In genomic region chr8:114504889-114505288, GRCm38 (mm10) we compare ENCODE assay signal across 11 mouse cellular contexts.
DNase-seq lines count a peak whose midpoint lies in the region; ATAC-seq lines count a peak whose summit lies in the region.
"Had no signal": no experiment of that assay in that cellular context is flagged by ENCODE, and none has a peak within 500 bp of the region (broad histone marks: within the 10 kb centered on the region; RNA-seq: fewer than 3 reads in every experiment).

No protein-coding gene starts in this region.

- 47% methylated on average over 11 of the region's 11 CpGs for WGBS in kidney, embryonic 15.5 days
- 59% methylated on average over 11 of the region's 11 CpGs for WGBS in hindbrain, embryonic 10.5 days
- 32% methylated on average over 11 of the region's 11 CpGs for WGBS in intestine, embryonic 14.5 days
- 36% methylated on average over 11 of the region's 11 CpGs for WGBS in midbrain, embryonic 15.5 days

- peak overlapping the region; percentile 6 for H3K4me2 ChIP-seq in kidney, embryonic 15.5 days
- H3K4me2 ChIP-seq in intestine, embryonic 14.5 days (ENCODE audit: low read length) = peak overlapping the region; percentile 32
- H3K4me2 ChIP-seq in midbrain, embryonic 15.5 days = peak overlapping the region; percentile 18

- H3K9ac ChIP-seq in kidney, embryonic 15.5 days = no peak overlapping the region
- H3K9ac ChIP-seq in intestine, embryonic 14.5 days (ENCODE audit: low read length) = no peak overlapping the region
- H3K9ac ChIP-seq in midbrain, embryonic 15.5 days = no peak overlapping the region
- H3K9ac ChIP-seq: liver, embryonic 14.5 days had no signal

- no peak for DNase-seq in kidney, adult 18-20 months
- DNase-seq in hindbrain, embryonic 10.5 days (ENCODE audit: low spot score) = no peak
- DNase-seq in intestine, embryonic 14.5 days (ENCODE audit: low spot score) = no peak
- no peak for DNase-seq in MN1 (ENCODE audit: low spot score)
- DNase-seq in layer of hippocampus, postnatal 36 days = no peak
- DNase-seq in urinary bladder, adult 18-20 months (ENCODE audit: low spot score in 2 of 2) = no peak
- DNase-seq: cerebellum, adult 18-20 months; right cerebral cortex, adult 18-20 months had no signal

- H3K9me3 ChIP-seq in kidney, embryonic 15.5 days (replicated peaks) = no peaks in the 10 kb centered on the region
- no peaks in the 10 kb centered on the region for H3K9me3 ChIP-seq in hindbrain, embryonic 10.5 days
- H3K9me3 ChIP-seq in intestine, embryonic 14.5 days (ENCODE audit: control insufficient read depth, low read length) = no peaks in the 10 kb centered on the region
- no peaks in the 10 kb centered on the region for H3K9me3 ChIP-seq in midbrain, embryonic 15.5 days

- no peaks in the 10 kb centered on the region for H3K36me3 ChIP-seq in kidney, embryonic 15.5 days
- no peaks in the 10 kb centered on the region for H3K36me3 ChIP-seq in hindbrain, embryonic 10.5 days
- no peaks in the 10 kb centered on the region for H3K36me3 ChIP-seq in intestine, embryonic 14.5 days (ENCODE audit: control insufficient read depth, insufficient read depth, low read length)
- H3K36me3 ChIP-seq in midbrain, embryonic 15.5 days (replicated peaks) = no peaks in the 10 kb centered on the region

- ATAC-seq in kidney, embryonic 15.5 days (replicated peaks; ENCODE audit: low FRiP score) = no peak
- ATAC-seq in intestine, embryonic 14.5 days (replicated peaks; ENCODE audit: low FRiP score, low TSS enrichment, low read depth) = peak; percentile 63; the same call in 1 of the 2 replicates
- peak; percentile 33; the same call in 1 of the 2 replicates for ATAC-seq in midbrain, embryonic 15.5 days (replicated peaks)

- H3K27me3 ChIP-seq in kidney, embryonic 15.5 days = peaks cover 8% of the 10 kb centered on the region
- no peaks in the 10 kb centered on the region for H3K27me3 ChIP-seq in hindbrain, embryonic 10.5 days (ENCODE audit: insufficient read depth, poor library complexity, severe bottlenecking)
- no peaks in the 10 kb centered on the region for H3K27me3 ChIP-seq in intestine, embryonic 14.5 days (replicated peaks; ENCODE audit: control insufficient read depth, insufficient read depth, low read length)
- no peaks in the 10 kb centered on the region for H3K27me3 ChIP-seq in midbrain, embryonic 15.5 days (replicated peaks)

- no peak overlapping the region for H3K27ac ChIP-seq in kidney, embryonic 15.5 days
- H3K27ac ChIP-seq in hindbrain, embryonic 10.5 days = peak overlapping the region; percentile 51; the same call in 1 of the 2 replicates
- H3K27ac ChIP-seq in intestine, embryonic 14.5 days (ENCODE audit: low read depth) = no peak overlapping the region
- peak overlapping the region; percentile 69 for H3K27ac ChIP-seq in midbrain, embryonic 15.5 days
- H3K27ac ChIP-seq: liver, embryonic 14.5 days had no signal

- H3K4me3 ChIP-seq in kidney, embryonic 15.5 days (replicated peaks) = no peak overlapping the region
- no peak overlapping the region for H3K4me3 ChIP-seq in hindbrain, embryonic 10.5 days
- no peak overlapping the region for H3K4me3 ChIP-seq in intestine, embryonic 14.5 days (ENCODE audit: low read depth, low read length)
- H3K4me3 ChIP-seq in midbrain, embryonic 15.5 days = no peak overlapping the region

- H3K4me1 ChIP-seq in kidney, embryonic 15.5 days = peaks cover 34% of the 10 kb centered on the region
- H3K4me1 ChIP-seq in hindbrain, embryonic 10.5 days (replicated peaks) = peaks cover 27% of the 10 kb centered on the region
- peaks cover 29% of the 10 kb centered on the region for H3K4me1 ChIP-seq in intestine, embryonic 14.5 days (replicated peaks; ENCODE audit: control insufficient read depth, insufficient read depth, low read length)
- peaks cover 23% of the 10 kb centered on the region for H3K4me1 ChIP-seq in midbrain, embryonic 15.5 days

Comparison
In these comparisons a context has a peak if more than half of its experiments do, and no peak if none do; other contexts are left out.
1. H3K27ac ChIP-seq: peak in hindbrain, embryonic 10.5 days (single experiment) and midbrain, embryonic 15.5 days (single experiment); none in kidney, embryonic 15.5 days (single experiment) and intestine, embryonic 14.5 days (single experiment).
2. Peak in every context shown above with its lines, with median percentiles within 50 percentile points of each other: H3K4me2 ChIP-seq.